Mouse (Mus musculus) neutrophil, adult 59 days (primary cell): ENCODE data around the gene Prrx2. TPM values are rescaled to one million over a fixed set of nuclear protein-coding genes. Genes with fewer than 3 reads are reported as not detected.

Experiments used
- total RNA-seq, 2 experiments: library from RNA; stranded (reverse); gene quantifications; 1 replicate in 1 of 2; 2 replicates in 1 of 2; pipeline ENCODE4 v1.2.4; 2023

Gene Prrx2
- under 1 TPM in 1 of 2 experiments, not detected in 1; 0.35 TPM for total RNA-seq

GRCm38 (mm10) chr2:30834373-30835022 lies at the start of gene Prrx2:
TSS of gene Prrx2 (plus strand) at chr2:30834972.

GRCm38 (mm10) chr2:30803604-30804003 lies 31.2 kb upstream of the Prrx2 start, which contains the start of gene 1700001O22Rik:
TSS of gene 1700001O22Rik (minus strand) at chr2:30803661.

GRCm38 (mm10) chr2:30807648-30808295 lies 27.0 kb upstream of the Prrx2 start, which contains the start of gene Ntmt1:
TSS of gene Ntmt1 (plus strand) at chr2:30807826.

GRCm38 (mm10) chr2:30830283-30830795 lies 4.4 kb upstream of the Prrx2 start, which contains the start of gene Asb6:
TSS of gene Asb6 (minus strand) at chr2:30830333.

DNA sequence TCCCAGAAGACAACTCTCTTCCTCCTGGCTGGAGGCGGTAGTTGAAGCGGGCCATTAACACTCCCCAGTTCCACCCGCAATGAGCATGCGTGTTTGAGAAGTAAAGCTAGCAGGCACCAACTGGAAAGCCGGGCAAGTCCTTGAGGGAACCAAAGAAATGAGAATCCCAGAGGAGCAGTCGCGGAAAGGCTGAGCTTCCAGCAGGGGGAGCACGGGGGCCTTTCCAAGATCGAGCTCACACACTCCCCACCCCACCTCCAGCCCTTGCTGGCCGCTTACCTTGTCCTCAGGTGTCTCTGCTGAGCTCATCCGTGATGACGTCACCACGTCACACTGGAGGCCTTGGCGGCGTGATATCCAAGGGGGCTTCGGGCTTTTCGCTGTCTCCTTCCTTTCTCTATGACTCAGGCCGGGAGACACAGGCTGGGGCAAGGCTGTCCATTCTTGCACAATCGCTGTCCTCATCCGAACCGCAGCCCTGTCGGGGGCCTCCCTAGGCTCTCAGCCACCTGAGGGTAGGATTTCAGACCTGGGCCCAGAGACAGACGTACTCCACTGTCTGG lies 94.8 kb downstream of the Prrx2 start, which contains the start of gene Ptges:
Gene Ptges, minus strand, starts transcription at position 381 of the 563 bp plus-strand sequence.

Other genes with a start within 250 kb of the Prrx2 start
- gene Cstad, start 239.9 kb upstream of the Prrx2 start, total RNA-seq = under 1 TPM in 1 of 2 experiments, not detected in 1; 0.64 TPM
- not detected for gene 1700001O22Rik, start 31.3 kb upstream of the Prrx2 start, total RNA-seq
- gene Ntmt1, start 27.1 kb upstream of the Prrx2 start, total RNA-seq = 10 to 100 TPM; 14.3 to 14.7 TPM
- gene Asb6, start 4.6 kb upstream of the Prrx2 start, total RNA-seq = 10 to 100 TPM; 26.0 to 28.5 TPM
- gene Ptges, start 94.9 kb downstream of the Prrx2 start, total RNA-seq = 10 to 100 TPM; 13.4 to 13.9 TPM
- 10 to 100 TPM; 40.6 to 43.1 TPM for gene Tor1b, start 118.0 kb downstream of the Prrx2 start, total RNA-seq
- gene Tor1a, start 133.0 kb downstream of the Prrx2 start, total RNA-seq = 10 to 100 TPM; 76.0 to 88.5 TPM
- gene BC005624, start 147.2 kb downstream of the Prrx2 start, total RNA-seq = 10 to 100 TPM; 56.5 to 68.0 TPM
- gene Usp20, start 147.3 kb downstream of the Prrx2 start, total RNA-seq = 1 to 10 TPM; 3.6 to 6.8 TPM